Mouse (Mus musculus) cerebral cortex, adult 2 months (tissue): Measurements from ENCODE around the gene Racgap1.

Experiments
- WGBS: fragments of 180-500 bp; shearing (Covaris S2); methylation state at CpG from one replicate; pipeline ENCODE4 v1.1.7; 2018; 5-methylcytosine and 5-hydroxymethylcytosine counted together

Racgap1 gene

DNA sequence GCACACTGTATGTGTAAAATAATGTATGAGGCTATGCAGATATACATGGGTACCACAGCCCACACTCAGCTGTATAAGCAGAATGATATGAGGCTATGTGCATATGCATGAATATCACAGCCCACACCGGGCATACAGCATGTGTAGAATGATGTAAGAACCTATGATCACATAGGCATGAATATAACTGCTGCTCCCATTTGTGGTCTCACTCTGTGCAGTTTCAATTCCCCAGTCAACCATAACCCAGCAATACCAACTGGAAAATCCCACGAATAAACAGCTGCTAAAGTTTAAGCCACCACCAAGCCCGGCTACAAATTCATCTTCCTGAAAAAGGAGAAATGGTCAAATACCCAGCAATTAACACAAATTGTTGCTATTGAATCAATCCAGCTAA lies 32.9 kb downstream of the Racgap1 start:
- WGBS: 78% methylated on average over 3 of the region's 3 CpGs

DNA sequence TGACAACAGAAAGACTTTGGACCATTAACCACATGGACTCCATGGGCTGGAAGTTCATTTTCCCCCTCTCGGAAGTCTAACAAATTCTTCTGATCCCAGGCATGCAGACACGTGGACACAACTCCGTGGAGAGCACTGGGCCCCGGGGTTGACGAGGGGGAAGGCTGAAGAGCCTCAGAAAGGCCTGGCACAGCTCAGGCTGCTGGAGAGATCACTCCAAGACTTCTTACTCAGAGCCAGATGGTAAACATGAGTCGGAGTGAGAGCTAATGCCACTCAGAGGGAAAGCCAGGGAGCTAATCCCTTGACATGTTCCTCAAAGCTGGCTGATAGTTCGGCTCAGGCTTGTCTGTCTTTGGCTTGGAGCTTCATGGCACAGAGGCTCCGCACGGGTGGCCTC lies 36.2 kb downstream of the Racgap1 start:
- 33% methylated on average over 9 of the region's 9 CpGs for WGBS

DNA sequence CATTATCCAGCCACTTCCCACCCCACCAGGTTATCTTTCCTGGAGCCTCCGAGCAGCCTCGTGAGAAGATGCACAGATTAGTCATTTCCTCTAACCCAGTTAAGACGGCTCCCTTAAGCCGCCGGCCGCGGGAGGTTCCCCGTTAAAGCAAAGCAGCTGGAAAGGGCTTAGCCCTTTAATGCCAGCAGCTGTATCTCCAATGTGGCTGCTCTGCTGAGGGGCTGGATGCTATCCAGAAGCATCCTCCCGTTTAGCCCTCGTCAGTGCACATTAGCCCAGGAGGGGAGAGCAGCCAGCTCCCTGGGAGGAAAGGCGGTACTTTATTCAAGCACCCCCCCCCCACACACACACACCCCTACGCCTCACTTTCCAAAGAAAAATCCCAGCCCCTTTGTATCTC lies 36.7 kb downstream of the Racgap1 start:
- 3% methylated on average over 12 of the region's 12 CpGs for WGBS

DNA sequence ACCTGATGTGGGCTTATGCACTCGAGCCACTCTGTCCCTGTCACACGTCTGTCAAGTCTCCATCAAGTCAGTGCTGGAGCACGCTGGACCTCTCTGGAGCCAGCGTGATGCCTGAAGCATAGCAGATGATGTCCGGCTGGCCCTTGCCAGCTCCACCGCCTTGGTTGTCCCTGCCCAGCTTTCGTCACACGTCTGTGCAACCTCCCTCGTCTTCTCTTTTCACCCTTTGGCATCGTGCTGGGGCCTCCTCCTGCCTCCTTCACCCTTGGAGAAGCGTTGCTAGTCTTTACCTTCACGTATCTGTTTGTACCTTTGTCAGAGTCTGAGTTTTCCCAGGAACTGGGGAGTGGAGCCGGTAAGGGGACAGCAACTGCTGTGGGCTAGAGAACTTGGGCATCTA lies 37.2 kb downstream of the Racgap1 start:
- 61% methylated on average over 13 of the region's 13 CpGs for WGBS

DNA sequence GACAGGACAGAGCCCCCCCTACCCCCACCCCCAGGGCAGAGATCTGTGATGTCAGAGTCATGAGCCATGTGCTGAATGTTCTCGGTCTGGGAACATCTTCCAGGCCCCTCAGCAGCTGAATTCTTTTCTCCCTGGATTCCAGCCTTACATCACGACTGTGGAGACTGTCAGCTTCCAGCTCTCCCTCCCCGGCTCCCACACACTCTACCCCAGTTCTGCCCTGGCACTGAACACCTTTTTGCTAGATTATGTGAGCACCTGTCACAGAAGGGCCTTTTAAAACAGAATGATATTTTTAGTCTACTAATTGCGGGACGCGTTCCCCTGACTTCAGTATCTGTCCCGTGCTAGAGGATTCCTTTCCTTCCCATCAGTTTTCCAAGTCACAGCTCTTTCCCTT lies 39.9 kb downstream of the Racgap1 start:
- WGBS: 40% methylated on average over 7 of the region's 7 CpGs

DNA sequence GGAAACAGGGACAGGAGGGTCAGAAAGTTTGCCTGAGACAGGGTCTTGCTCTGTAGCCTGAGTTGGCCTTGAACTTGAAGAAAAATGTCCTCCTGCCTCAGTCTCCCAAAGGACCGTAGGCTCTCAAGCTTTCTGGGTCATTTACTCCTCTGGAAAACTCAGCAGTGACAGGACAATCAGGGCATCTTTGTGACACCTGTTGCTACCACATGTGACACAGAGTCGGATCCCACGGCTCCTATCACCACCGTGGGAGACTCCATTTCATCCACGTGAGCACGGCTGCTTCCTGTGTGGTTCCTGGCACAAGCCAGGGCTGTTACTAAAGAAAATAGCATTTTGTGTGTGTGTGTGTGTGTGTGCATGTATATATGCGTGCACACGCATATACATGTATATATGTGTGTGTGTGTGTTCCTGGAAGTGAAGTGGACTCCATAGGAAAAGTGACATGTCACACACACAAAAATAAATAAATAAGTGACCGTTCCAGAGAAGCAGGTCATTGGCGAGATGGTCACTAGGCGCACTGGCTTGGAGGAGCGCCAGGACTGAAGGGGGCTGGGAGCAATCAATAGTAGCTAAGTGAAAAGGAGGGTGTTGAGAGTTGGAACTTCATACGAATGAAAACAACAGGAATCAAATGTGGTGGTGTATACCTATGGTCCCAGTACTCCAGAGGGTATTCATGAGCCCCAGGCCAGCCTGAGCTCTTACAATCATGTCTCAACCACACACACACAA lies 42.9 kb downstream of the Racgap1 start:
- WGBS: 78% methylated on average over 13 of the region's 13 CpGs

DNA sequence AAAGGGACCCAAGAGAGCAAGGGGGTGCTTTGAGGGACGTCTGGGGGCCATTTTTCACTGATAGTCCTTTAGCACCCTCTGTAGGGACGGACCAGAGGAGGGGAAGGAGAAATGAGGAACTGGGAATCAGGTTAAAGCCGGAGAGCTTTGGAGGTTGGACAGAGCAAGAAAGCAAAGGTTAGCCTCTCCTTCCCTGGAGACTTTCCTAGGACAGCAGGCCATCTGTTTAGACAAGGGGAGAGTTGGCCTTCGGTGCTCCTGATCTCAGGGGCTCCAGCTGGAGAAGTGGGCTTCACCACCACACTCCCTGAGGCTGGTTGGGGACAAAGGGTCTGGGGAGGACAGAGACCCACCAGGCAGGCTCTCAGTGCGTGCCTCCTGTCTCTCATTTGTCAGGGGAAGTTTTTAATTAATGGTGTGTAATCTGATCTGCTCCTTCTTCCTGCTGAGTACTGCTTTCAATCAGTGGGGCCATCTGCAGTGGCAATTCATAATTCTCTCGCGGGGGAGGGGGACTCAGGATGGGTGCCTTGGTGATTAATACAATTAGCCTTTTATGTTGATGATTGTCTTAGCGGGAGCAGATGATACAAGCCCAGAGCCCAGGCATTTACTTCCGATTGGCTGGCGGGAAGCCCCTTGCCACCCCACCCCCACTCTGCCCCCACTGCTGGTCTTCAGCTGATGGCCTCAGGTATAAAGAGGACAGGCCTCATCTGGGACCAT lies 43.9 kb downstream of the Racgap1 start:
- 44% methylated on average over 10 of the region's 10 CpGs for WGBS

DNA sequence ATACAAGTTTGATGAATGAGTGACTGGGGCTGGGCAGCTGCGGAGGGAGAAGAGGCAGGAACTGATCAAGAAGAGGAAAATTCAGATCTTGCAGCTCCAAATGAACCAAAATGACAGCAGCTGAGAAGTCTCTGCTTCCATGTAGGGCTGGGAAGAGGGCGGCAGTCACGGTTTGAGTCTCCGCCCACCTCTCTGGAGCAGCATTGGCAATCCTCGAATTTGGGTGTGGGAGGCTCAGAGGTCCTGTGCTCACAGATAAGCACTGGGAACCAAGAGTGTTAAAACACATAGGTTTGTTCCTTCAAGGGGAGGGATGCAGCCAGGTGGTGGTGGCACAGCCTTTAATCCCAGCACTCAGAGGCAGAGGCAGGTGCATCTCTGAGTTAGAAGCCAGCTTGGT lies 44.9 kb downstream of the Racgap1 start:
- 24% methylated on average over 5 of the region's 5 CpGs for WGBS

DNA sequence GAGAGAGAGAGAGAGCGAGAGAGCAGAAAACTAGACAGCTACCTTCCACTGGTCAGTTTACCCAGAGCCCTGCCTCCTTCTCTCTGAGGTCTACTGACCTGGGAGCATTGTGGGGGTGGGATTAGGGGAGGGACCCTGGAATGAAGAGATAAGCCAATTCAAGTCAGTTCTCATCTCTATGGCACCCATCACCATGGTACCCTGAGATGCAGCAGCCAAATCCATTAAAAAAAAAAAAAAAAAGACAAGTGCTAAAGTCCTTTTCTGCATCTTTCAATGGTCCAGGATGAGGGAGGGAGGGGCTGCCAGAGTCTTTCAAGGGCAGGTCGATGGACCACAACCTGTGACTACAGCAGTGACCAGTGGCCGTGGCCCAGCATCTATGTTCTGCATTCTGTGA lies 45.9 kb downstream of the Racgap1 start:
- WGBS: 72% methylated on average over 3 of the region's 3 CpGs

DNA sequence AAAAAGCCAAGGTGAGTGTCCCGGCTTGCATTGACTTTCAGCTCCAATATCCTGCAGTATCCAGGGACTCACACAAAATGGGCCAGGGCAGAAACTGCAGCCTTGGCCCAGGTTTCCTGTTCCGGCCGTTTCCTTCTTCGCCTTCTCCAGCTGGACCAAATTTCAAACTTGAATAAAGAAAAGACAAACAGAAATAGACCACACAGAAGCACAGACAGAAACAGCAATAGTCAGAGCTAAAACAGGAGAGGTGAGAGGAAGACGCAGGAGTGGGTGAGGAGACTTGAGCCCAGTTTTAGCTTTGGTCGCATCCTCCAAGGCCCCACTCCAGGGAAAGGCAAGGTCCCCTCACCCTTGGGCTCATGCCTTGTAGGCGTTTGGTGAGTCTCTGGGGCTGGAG lies 48.2 kb downstream of the Racgap1 start:
- WGBS: 45% methylated on average over 7 of the region's 7 CpGs

DNA sequence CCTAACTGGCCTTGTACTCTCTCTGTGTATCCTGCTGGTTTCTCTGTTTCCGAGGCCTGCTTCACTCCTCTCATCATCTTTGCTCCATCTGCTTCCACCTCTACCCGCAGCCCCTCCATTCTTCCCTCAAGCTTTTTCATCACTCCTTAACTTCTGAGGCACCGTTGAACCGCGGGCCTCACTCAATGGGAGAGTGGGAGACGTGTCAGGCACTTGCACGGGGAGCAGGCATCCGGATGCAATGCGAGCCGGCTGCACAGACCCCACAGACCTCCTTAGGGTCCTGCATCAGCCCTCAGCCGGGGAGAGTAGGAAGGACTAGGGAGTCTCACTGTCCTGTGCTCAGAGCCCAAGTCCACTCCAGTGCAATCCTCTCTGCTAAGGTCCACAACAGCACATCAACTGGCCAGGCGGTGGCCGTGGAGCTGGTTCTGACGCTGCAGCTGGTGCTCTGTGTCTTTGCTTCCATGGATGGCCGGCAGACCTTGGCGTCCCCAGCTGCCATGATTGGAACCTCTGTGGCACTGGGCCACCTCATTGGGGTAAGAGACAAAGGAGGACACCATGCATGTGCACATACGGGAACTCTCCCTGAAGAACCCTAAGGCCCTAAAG lies 49.1 kb downstream of the Racgap1 start:
- WGBS: 78% methylated on average over 17 of the region's 17 CpGs

DNA sequence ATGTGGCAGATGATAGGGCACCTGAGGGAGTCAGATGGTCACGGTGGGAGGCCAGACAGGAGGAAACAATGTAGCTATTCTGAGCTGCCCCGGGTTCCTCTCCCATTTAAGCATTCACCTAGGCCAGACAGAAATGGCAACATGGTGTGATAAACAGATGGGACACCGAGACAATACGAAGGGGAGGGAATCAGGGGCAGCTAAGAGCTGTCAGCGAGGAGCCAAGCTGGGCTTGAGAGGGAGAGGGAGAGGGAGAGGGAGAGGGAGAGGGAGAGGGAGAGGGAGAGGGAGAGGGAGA lies 49.7 kb downstream of the Racgap1 start:
- 44% methylated on average over 5 of the region's 5 CpGs for WGBS

DNA sequence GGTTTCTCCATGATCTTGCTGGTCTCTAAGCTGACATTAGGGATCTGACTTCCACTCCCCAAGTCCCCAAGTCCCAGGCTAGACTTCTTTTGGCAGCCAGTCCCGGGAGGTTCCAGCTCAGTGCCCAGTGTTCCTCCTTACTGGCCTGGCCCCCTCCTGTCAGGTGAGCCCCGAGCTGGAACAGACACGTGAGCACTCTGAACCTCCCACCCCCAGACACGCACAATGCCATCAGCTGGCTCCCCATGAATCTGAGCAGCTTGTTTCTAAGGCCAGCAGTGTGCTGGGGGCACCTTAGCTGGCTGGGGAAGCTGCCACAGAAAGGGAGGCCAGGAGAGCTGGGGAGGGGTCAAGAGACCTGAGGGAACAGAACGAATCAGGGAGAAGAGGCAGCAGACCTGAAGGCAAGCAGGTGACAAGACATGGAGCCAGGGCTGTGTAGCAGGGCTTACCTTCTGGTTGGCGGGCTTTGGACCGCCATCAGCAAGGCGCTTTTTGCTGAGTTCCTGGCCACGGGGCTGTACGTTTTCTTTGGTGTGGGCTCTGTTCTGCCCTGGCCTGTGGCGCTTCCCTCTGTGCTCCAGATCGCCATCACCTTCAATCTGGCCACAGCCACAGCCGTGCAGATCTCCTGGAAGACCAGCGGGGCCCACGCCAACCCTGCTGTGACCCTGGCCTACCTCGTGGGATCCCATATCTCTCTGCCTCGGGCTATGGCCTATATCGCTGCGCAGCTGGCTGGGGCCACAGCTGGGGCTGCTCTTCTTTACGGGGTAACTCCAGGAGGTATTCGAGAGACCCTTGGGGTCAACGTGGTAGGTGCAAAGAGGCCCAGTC lies 50.3 kb downstream of the Racgap1 start, which contains the start of gene Aqp6:
Aqp6 (plus strand) TSS at position 415 of the 837 bp plus-strand sequence.
- WGBS: 83% methylated on average over 22 of the region's 22 CpGs

DNA sequence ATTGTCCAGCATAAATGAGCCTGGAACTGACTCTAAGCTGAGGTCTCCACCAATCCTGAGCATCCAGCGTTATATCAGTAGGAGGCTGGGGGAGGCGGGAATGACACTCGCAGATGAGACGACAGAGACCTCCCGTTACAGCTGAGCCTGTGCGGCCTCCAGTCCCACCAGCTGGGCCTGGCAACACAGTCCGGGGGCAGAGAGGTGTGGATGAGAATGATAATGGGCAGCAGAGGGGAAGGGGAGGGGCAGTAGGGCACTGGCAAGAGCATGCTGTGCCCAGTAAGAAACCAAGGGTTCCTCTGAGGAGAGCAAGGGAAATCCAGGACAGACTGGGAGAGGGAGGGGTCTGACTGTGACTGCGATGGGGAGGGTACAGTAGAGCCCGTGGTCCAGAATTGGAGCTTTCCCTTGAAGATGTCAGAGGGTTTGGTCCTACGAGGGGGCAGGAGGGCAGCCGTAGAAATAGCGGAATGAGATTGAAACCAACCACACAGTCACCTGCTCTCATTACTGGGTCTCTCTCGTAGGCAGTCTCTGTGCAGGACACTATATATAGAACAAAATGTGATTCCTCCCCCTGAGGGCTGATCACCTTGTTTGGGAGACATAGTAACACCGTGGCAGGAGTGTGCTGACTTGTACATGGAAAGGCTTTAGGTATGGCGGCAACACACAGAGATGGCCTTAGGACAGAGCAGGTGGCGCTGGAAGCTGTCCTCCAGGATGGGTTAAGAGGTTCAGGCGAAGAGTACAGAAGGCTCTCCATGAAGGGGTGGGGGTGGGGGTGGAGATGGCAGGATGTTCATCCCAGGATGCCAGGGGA lies 52.0 kb downstream of the Racgap1 start:
- WGBS: 39% methylated on average over 17 of the region's 17 CpGs

DNA sequence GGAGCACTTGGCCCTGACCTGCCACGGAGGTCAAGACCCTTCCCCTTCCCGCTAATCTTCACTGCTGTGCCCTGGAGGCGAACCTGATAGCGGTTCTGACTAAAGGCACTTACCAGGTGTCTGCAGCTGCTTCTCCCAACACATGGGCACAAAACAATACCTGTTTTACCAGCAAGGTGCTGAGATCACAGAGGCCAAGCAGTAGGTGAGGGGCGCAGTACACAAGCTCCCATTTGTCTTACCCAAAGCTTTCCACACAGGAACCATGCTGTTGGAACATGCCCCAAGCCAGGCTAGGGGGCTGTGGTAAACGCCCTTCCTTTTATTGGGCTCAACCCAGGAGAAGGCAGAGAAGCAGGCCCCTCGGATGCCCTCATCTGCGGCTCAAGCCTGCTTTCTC lies 53.9 kb downstream of the Racgap1 start:
- WGBS: 69% methylated on average over 8 of the region's 8 CpGs

DNA sequence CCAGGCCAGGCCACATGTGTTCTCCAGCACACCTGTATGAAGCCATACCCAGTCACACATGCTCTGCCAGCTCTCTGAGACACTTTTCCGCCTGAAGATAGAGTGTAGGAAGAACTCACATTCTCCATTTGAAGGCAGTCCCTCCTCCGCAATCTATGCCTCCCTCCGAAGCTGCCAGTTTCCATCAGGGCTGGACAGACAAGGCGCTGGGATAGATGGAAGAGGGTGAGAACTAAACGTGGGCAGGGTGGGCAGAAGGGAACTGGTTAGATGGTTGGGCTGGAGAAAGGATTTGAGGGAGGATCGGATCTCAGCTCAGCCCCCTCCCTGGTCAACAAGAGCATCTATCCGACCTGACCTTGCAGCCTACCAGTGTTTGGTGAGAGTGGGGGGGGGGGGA lies 54.6 kb downstream of the Racgap1 start:
- WGBS: 46% methylated on average over 7 of the region's 7 CpGs

DNA sequence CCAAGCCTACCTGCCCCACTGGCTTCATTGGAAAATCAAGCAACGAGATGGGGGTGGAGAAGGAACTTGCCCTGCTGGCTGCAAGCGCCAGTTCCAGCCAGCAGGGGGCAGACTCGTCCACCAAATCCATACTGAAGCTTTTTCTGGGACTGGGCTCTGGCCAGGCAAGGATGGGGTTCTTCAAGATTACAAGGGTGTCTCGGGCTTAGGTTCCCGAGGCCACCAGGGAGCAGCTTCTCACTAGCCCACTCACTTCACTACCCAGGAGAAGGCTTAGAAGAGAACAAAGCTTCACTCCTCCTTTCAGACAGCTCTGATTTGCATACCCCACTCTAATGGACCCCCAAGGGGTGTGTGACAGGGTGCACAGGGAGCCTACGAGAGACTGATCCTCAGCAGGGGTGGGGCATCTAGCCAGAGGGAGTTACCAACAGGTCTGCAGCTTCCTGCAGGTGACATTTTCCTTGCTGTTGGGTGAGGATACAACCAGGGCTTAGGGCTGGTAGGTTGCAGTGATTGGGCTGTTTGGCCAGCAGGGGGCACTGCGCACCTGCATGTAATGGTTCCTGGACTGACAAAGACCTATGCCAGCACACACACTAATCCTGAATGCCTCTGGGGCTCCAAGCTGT lies 55.3 kb downstream of the Racgap1 start:
- 0% methylated on average over 7 of the region's 7 CpGs for WGBS

DNA sequence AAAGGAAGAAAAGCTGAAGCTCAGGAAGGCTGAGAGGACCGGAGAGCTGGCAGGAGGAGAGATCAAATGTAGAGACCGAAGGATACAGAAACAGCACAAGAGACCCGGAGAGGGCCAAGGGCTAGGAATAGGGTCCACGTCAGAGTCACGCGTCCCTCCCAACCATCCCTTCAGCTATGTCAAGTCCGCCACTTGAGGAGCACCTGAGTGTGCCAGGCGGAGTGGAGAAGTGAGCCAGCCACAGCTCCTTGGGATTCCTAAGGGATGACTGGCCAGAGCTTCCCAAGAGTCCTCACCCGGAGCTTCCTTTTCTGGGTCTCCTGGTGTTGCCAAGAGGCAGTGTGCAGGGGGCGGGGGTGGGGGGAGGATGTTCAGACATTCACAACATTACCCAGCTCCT lies 56.5 kb downstream of the Racgap1 start:
- 80% methylated on average over 10 of the region's 10 CpGs for WGBS

DNA sequence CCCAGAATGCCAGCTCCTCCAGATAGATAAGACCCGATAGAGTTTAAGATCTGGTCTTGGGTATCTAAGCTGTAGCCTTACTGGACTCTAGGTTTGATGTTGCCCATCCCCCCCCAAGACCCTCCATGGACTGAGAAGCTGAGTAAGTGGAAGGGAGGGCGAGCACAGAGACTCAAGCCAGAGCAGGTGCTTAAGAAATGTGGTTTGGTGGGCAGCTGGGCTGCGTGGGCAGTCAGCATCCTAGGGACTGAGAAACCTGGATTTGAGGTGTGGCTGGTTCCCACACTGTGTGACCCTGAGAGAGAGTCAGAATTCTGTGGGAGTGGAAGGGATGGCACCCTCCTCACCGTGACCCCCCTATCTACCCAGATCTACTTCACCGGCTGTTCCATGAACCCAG lies 58.6 kb downstream of the Racgap1 start:
- WGBS: 90% methylated on average over 5 of the region's 5 CpGs

DNA sequence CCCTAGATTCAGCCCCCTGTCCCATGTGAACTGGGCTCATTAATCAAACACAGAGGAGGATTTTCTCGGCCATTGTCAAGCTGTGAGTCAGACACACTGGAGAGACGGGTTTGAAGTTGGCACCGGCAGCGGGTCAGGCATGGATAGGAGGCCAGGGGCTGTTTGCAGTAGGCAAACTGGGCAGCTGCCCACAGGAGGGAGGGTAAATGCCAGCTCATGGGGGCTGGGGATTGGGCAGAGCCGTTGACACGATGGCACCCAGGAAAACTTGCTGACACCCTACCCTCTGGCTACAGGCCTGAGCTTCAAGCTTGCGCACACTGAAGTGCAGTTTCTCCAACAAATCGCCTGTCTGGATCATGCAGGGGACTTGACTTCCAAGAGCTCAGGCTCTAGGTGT lies 59.3 kb downstream of the Racgap1 start:
- WGBS: 71% methylated on average over 8 of the region's 8 CpGs
